Mouse (Mus musculus): ENCODE results near the gene Vsir. TPM values are rescaled to one million over a fixed set of nuclear protein-coding genes. Genes with fewer than 3 reads are reported as not detected.

The Vsir gene
- 1.7 and 2.6 TPM in 2 replicates for polyA plus RNA-seq (2014; fragmentation: Nextera tagmentation; extraction: Ambion mirVana)

GRCm38 (mm10) chr10:60346701-60347405, at the start of gene Vsir:
Gene Vsir (plus strand): TSS chr10:60346851.
- Histone ChIP-seq H3K9ac (replicated peaks; ENCODE audit: low read length) (peak within 1 kb of the TSS; percentile 42; the same call in 1 of the 2 replicates), H3K4me1 (ENCODE audit: control insufficient read depth, insufficient read depth, low read length) (peaks cover 3% of the 10 kb centered on the region; the same call in 1 of the 2 replicates)

GRCm38 (mm10) chr10:60299636-60300035, 47.0 kb upstream of the Vsir start:
- Histone ChIP-seq H3K4me2 (ENCODE audit: low read depth, low read length) (no peak overlapping the region), H3K4me1 (ENCODE audit: control insufficient read depth, insufficient read depth, low read length) (no peaks in the 10 kb centered on the region), H3K4me3 (ENCODE audit: low read depth, low read length) (no peak overlapping the region), H3K27me3 (ENCODE audit: control insufficient read depth, insufficient read depth, low read length) (no peaks in the 10 kb centered on the region), H3K9me3 (replicated peaks; ENCODE audit: control insufficient read depth, low read length) (no peaks in the 10 kb centered on the region), H3K9ac (replicated peaks; ENCODE audit: low read length) (no peak overlapping the region), H3K36me3 (replicated peaks; ENCODE audit: control insufficient read depth, insufficient read depth, low read depth, low read length) (peaks cover 10% of the 10 kb centered on the region), H3K27ac (replicated peaks; ENCODE audit: low read depth, low read length) (no peak overlapping the region)
- ATAC-seq (replicated peaks; ENCODE audit: insufficient number of reproducible peaks, low FRiP score, low TSS enrichment, low read depth) = no peak
- WGBS = 95% methylated on average over 12 of the region's 12 CpGs
- no peak for DNase-seq (ENCODE audit: low spot score)

More at GRCm38 (mm10) chr10:60346701-60347405, at the start of gene Vsir:
- peak within 1 kb of the TSS; percentile 44 for H3K4me2 ChIP-seq (ENCODE audit: low read depth, low read length)
- DNase-seq (ENCODE audit: low spot score) (peak; percentile 77), ATAC-seq (replicated peaks; ENCODE audit: insufficient number of reproducible peaks, low FRiP score, low TSS enrichment, low read depth) (no peak)
- H3K36me3 ChIP-seq (replicated peaks; ENCODE audit: control insufficient read depth, insufficient read depth, low read depth, low read length) = no peaks in the 10 kb centered on the region
- H3K4me3 ChIP-seq (ENCODE audit: low read depth, low read length) = peak within 1 kb of the TSS; percentile 29
- WGBS = under 1% methylated on average over 37 of the region's 37 CpGs
- H3K9me3 ChIP-seq (replicated peaks; ENCODE audit: control insufficient read depth, low read length) = no peaks in the 10 kb centered on the region
- H3K27me3 ChIP-seq (ENCODE audit: control insufficient read depth, insufficient read depth, low read length) = no peaks in the 10 kb centered on the region
- no peak within 1 kb of the TSS for H3K27ac ChIP-seq (replicated peaks; ENCODE audit: low read depth, low read length)

GRCm38 (mm10) chr10:60303419-60303818, 43.2 kb upstream of the Vsir start:
- DNase-seq (ENCODE audit: low spot score) (no peak), ATAC-seq (replicated peaks; ENCODE audit: insufficient number of reproducible peaks, low FRiP score, low TSS enrichment, low read depth) (no peak)
- no peak overlapping the region for H3K4me2 ChIP-seq (ENCODE audit: low read depth, low read length)
- no peaks in the 10 kb centered on the region for H3K27me3 ChIP-seq (ENCODE audit: control insufficient read depth, insufficient read depth, low read length)
- no peaks in the 10 kb centered on the region for H3K4me1 ChIP-seq (ENCODE audit: control insufficient read depth, insufficient read depth, low read length)
- peaks cover 10% of the 10 kb centered on the region for H3K36me3 ChIP-seq (replicated peaks; ENCODE audit: control insufficient read depth, insufficient read depth, low read depth, low read length)
- no peak overlapping the region for H3K27ac ChIP-seq (replicated peaks; ENCODE audit: low read depth, low read length)
- H3K9me3 ChIP-seq (replicated peaks; ENCODE audit: control insufficient read depth, low read length) = no peaks in the 10 kb centered on the region
- H3K4me3 ChIP-seq (ENCODE audit: low read depth, low read length) = no peak overlapping the region
- 86% methylated on average over 17 of the region's 17 CpGs for WGBS
- H3K9ac ChIP-seq (replicated peaks; ENCODE audit: low read length) = no peak overlapping the region

- 69% methylated on average over 15 of the region's 15 CpGs for WGBS
- H3K36me3 ChIP-seq (replicated peaks; ENCODE audit: control insufficient read depth, insufficient read depth, low read depth, low read length) = peaks cover 2% of the 10 kb centered on the region
- no peaks in the 10 kb centered on the region for H3K27me3 ChIP-seq (ENCODE audit: control insufficient read depth, insufficient read depth, low read length)
- no peak overlapping the region for H3K4me3 ChIP-seq (ENCODE audit: low read depth, low read length)
- no peak overlapping the region for H3K27ac ChIP-seq (replicated peaks; ENCODE audit: low read depth, low read length)
- H3K9me3 ChIP-seq (replicated peaks; ENCODE audit: control insufficient read depth, low read length) = no peaks in the 10 kb centered on the region
- H3K4me1 ChIP-seq (ENCODE audit: control insufficient read depth, insufficient read depth, low read length) = no peaks in the 10 kb centered on the region
- no peak overlapping the region for H3K9ac ChIP-seq (replicated peaks; ENCODE audit: low read length)
- no peak overlapping the region for H3K4me2 ChIP-seq (ENCODE audit: low read depth, low read length)
- ATAC-seq (replicated peaks; ENCODE audit: insufficient number of reproducible peaks, low FRiP score, low TSS enrichment, low read depth) (peak; percentile 66), DNase-seq (ENCODE audit: low spot score) (peak; percentile 89)
Observed at GRCm38 (mm10) chr10:60304854-60305628, 41.6 kb upstream of the Vsir start.

GRCm38 (mm10) chr10:60310629-60311028, 36.0 kb upstream of the Vsir start:
- 90% methylated on average over 13 of the region's 13 CpGs for WGBS
- Histone ChIP-seq H3K9ac (replicated peaks; ENCODE audit: low read length) (no peak overlapping the region), H3K4me2 (ENCODE audit: low read depth, low read length) (no peak overlapping the region), H3K4me3 (ENCODE audit: low read depth, low read length) (no peak overlapping the region), H3K4me1 (ENCODE audit: control insufficient read depth, insufficient read depth, low read length) (no peaks in the 10 kb centered on the region), H3K36me3 (replicated peaks; ENCODE audit: control insufficient read depth, insufficient read depth, low read depth, low read length) (no peaks in the 10 kb centered on the region), H3K27ac (replicated peaks; ENCODE audit: low read depth, low read length) (no peak overlapping the region), H3K9me3 (replicated peaks; ENCODE audit: control insufficient read depth, low read length) (no peaks in the 10 kb centered on the region), H3K27me3 (ENCODE audit: control insufficient read depth, insufficient read depth, low read length) (no peaks in the 10 kb centered on the region)
- ATAC-seq (replicated peaks; ENCODE audit: insufficient number of reproducible peaks, low FRiP score, low TSS enrichment, low read depth) = no peak
- no peak for DNase-seq (ENCODE audit: low spot score)

GRCm38 (mm10) chr10:60313606-60314005, 33.0 kb upstream of the Vsir start:
- H3K4me2 ChIP-seq (ENCODE audit: low read depth, low read length) = no peak overlapping the region
- no peaks in the 10 kb centered on the region for H3K36me3 ChIP-seq (replicated peaks; ENCODE audit: control insufficient read depth, insufficient read depth, low read depth, low read length)
- H3K4me1 ChIP-seq (ENCODE audit: control insufficient read depth, insufficient read depth, low read length) = no peaks in the 10 kb centered on the region
- no peak for ATAC-seq (replicated peaks; ENCODE audit: insufficient number of reproducible peaks, low FRiP score, low TSS enrichment, low read depth)
- no peak for DNase-seq (ENCODE audit: low spot score)
- H3K9ac ChIP-seq (replicated peaks; ENCODE audit: low read length) = no peak overlapping the region
- no peak overlapping the region for H3K4me3 ChIP-seq (ENCODE audit: low read depth, low read length)
- no peaks in the 10 kb centered on the region for H3K9me3 ChIP-seq (replicated peaks; ENCODE audit: control insufficient read depth, low read length)
- no peaks in the 10 kb centered on the region for H3K27me3 ChIP-seq (ENCODE audit: control insufficient read depth, insufficient read depth, low read length)
- H3K27ac ChIP-seq (replicated peaks; ENCODE audit: low read depth, low read length) = no peak overlapping the region
- 89% methylated on average over 5 of the region's 5 CpGs for WGBS

- Histone ChIP-seq H3K36me3 (replicated peaks; ENCODE audit: control insufficient read depth, insufficient read depth, low read depth, low read length) (no peaks in the 10 kb centered on the region), H3K4me3 (ENCODE audit: low read depth, low read length) (no peak overlapping the region), H3K9me3 (replicated peaks; ENCODE audit: control insufficient read depth, low read length) (no peaks in the 10 kb centered on the region), H3K9ac (replicated peaks; ENCODE audit: low read length) (no peak overlapping the region), H3K4me1 (ENCODE audit: control insufficient read depth, insufficient read depth, low read length) (no peaks in the 10 kb centered on the region), H3K27me3 (ENCODE audit: control insufficient read depth, insufficient read depth, low read length) (no peaks in the 10 kb centered on the region), H3K27ac (replicated peaks; ENCODE audit: low read depth, low read length) (no peak overlapping the region), H3K4me2 (ENCODE audit: low read depth, low read length) (no peak overlapping the region)
- no peak for ATAC-seq (replicated peaks; ENCODE audit: insufficient number of reproducible peaks, low FRiP score, low TSS enrichment, low read depth)
- DNase-seq (ENCODE audit: low spot score) = no peak
- WGBS = 91% methylated on average over 4 of the region's 4 CpGs
Observed at GRCm38 (mm10) chr10:60316166-60316565, 30.5 kb upstream of the Vsir start.

Measured in embryonic facial prominence, embryonic 11.5 days (tissue).